Mouse (Mus musculus) E14TG2a.4 (cell line): ENCODE data around the gene Eef1a1.

ENCODE experiments used
- CTCF ChIP-seq: conservative IDR thresholded peaks from 2 replicates; pipeline ENCODE4 v1.5.1; 2014; ENCODE audit warnings: low read length
- NANOG ChIP-seq: IDR thresholded peaks from 2 replicates; pipeline ENCODE4 v1.6.1; 2014; ENCODE audit warnings: borderline replicate concordance, low read length, mixed read lengths
- POU5F1 ChIP-seq: IDR thresholded peaks from 2 replicates; pipeline ENCODE4 v1.6.1; 2014; ENCODE audit warnings: low read length, borderline replicate concordance

GRCm38 (mm10) chr9:78521689-78522088, 32.7 kb upstream of the Eef1a1 start:
- peak; percentile 53 for TF ChIP-seq CTCF
- no peak for TF ChIP-seq NANOG
- no peak for TF ChIP-seq POU5F1
